ENCODE assay signal across 19 mouse cellular contexts in genomic region chr1:185405921-185406320, GRCm38 (mm10). TPM values are rescaled to one million over a fixed set of nuclear protein-coding genes. Genes with fewer than 3 reads are reported as not detected.
"Had no signal": no experiment of that assay in that cellular context is flagged by ENCODE, and none has a peak within 500 bp of the region (broad histone marks: within the 10 kb centered on the region; RNA-seq: fewer than 3 reads in every experiment).

No protein-coding gene starts in this region.

- H3K9me3 ChIP-seq: limb, embryonic 15.5 days; megakaryocyte, embryonic 14.5 days; midbrain, embryonic 12.5 days; neural tube, embryonic 13.5 days; stomach, embryonic 15.5 days had no signal

- H3K4me3 ChIP-seq: limb, embryonic 15.5 days; megakaryocyte, embryonic 14.5 days; midbrain, embryonic 12.5 days; neural tube, embryonic 13.5 days; stomach, embryonic 15.5 days had no signal

- H3K4me2 ChIP-seq: limb, embryonic 15.5 days; midbrain, embryonic 12.5 days; neural tube, embryonic 13.5 days; stomach, embryonic 15.5 days had no signal

- H3K4me1 ChIP-seq: limb, embryonic 15.5 days; megakaryocyte, embryonic 14.5 days; midbrain, embryonic 12.5 days; neural tube, embryonic 13.5 days; stomach, embryonic 15.5 days had no signal

- H3K27me3 ChIP-seq: limb, embryonic 15.5 days; megakaryocyte, embryonic 14.5 days; midbrain, embryonic 12.5 days; neural tube, embryonic 13.5 days; stomach, embryonic 15.5 days had no signal

- H3K27ac ChIP-seq: kidney, postnatal 0 days; limb, embryonic 15.5 days; liver, embryonic 14.5 days; midbrain, embryonic 12.5 days; neural tube, embryonic 13.5 days; stomach, embryonic 15.5 days had no signal

- DNase-seq: kidney, postnatal 36 days; layer of hippocampus, adult 9-11 months; layer of hippocampus, postnatal 36 days; lung, adult 18-20 months; lung, postnatal 4 days; right cerebral cortex, postnatal 14 days; thymus, adult 2 months; thymus, postnatal 25 days had no signal

- ATAC-seq: lung, postnatal 0 days; midbrain, embryonic 16.5 days had no signal

- H3K9ac ChIP-seq: limb, embryonic 15.5 days; liver, embryonic 14.5 days; midbrain, embryonic 12.5 days; neural tube, embryonic 13.5 days; stomach, embryonic 15.5 days had no signal

RNA-seq across cellular contexts. Expression of gene Slc30a10, which starts 48.7 kb away (rescaled TPM):
- polyA plus RNA-seq: lung, postnatal 0 days; testis, adult 2 months; urinary bladder, adult 2 months had no signal
